Mouse (Mus musculus) lung, postnatal 4 days (tissue): Measurements from ENCODE around the gene Ube2o.
A peak's percentile ranks its signal among the peaks of the same experiment; 100 is the strongest.

ENCODE experiments used
- DNase-seq, 2 experiments: peaks; one replicate each; pipeline ENCODE4 v3.0.0; 2021

Ube2o gene

GRCm38 (mm10) chr11:116615735-116616437 is 34.6 kb upstream of the Ube2o start:
- peak; percentile 81 to 89 for DNase-seq

GRCm38 (mm10) chr11:116613234-116613633 is 32.0 kb upstream of the Ube2o start:
- no peak for DNase-seq

- DNase-seq: no peak
Measured at GRCm38 (mm10) chr11:116612554-116612953, 31.3 kb upstream of the Ube2o start.

- peak in 1 of 2 experiments; percentile 18 for DNase-seq
Measured at GRCm38 (mm10) chr11:116611883-116612282, 30.6 kb upstream of the Ube2o start.

GRCm38 (mm10) chr11:116611168-116611567 is 29.9 kb upstream of the Ube2o start:
- peak in 1 of 2 experiments; percentile 21 for DNase-seq

GRCm38 (mm10) chr11:116609965-116610630 is 28.9 kb upstream of the Ube2o start:
- no peak for DNase-seq

GRCm38 (mm10) chr11:116607717-116608116 is 26.5 kb upstream of the Ube2o start:
- peak in 1 of 2 experiments; percentile 19 for DNase-seq

GRCm38 (mm10) chr11:116604097-116604496 is 22.9 kb upstream of the Ube2o start:
- DNase-seq: peak in 1 of 2 experiments; percentile 22

GRCm38 (mm10) chr11:116603339-116603738 is 22.1 kb upstream of the Ube2o start:
- DNase-seq: peak; percentile 59 to 72

- no peak for DNase-seq
Measured at GRCm38 (mm10) chr11:116602043-116602442, 20.8 kb upstream of the Ube2o start.

- DNase-seq: peak in 1 of 2 experiments; percentile 19
Measured at GRCm38 (mm10) chr11:116601166-116601565, 19.9 kb upstream of the Ube2o start.

- no peak for DNase-seq
Measured at GRCm38 (mm10) chr11:116599230-116599629, 18.0 kb upstream of the Ube2o start.

GRCm38 (mm10) chr11:116598193-116598592 is 16.9 kb upstream of the Ube2o start:
- DNase-seq: no peak

GRCm38 (mm10) chr11:116596766-116597165 is 15.5 kb upstream of the Ube2o start:
- no peak for DNase-seq

GRCm38 (mm10) chr11:116593345-116593744 is 12.1 kb upstream of the Ube2o start:
- no peak for DNase-seq

- peak; percentile 93 to 97 for DNase-seq
Measured at GRCm38 (mm10) chr11:116592428-116592827, 11.2 kb upstream of the Ube2o start.

- DNase-seq: no peak
Measured at GRCm38 (mm10) chr11:116591621-116592020, 10.4 kb upstream of the Ube2o start.

- DNase-seq: no peak
Measured at GRCm38 (mm10) chr11:116589574-116589973, 8.3 kb upstream of the Ube2o start.

GRCm38 (mm10) chr11:116589020-116589531 is 7.8 kb upstream of the Ube2o start:
- no peak for DNase-seq

GRCm38 (mm10) chr11:116586801-116587631 is 5.8 kb upstream of the Ube2o start:
- DNase-seq: peak; percentile 75 to 83

GRCm38 (mm10) chr11:116586310-116586709 is 5.1 kb upstream of the Ube2o start, which contains the start of gene Aanat:
Gene Aanat (plus strand): TSS chr11:116586432.
- no peak for DNase-seq

GRCm38 (mm10) chr11:116585682-116586081 is 4.4 kb upstream of the Ube2o start:
- no peak for DNase-seq
